Mouse (Mus musculus) MEL (cell line): ENCODE measurements at regions not wholly inside any gene's neighbourhood (a gene's known extent, or its start where the extent isn't known, plus 50 kb on each side); places are given as distances from the start of the nearest gene placed in this dataset.

Experiments
- CTCF ChIP-seq, 3 experiments: IDR thresholded peaks in 2 of 3; conservative IDR thresholded peaks in 1 of 3; 2 replicates each; pipeline ENCODE4 v1.5.1; 2011 to 2012; ENCODE audit warnings: low read length in 3 of 3, low read depth in 2 of 3, mild to moderate bottlenecking in 2 of 3, improper control_type of control experiment in 1 of 3, inconsistent platforms in 1 of 3, mixed read lengths in 1 of 3, moderate library complexity in 1 of 3; ENCODE audit not compliant: control insufficient read depth in 1 of 3, insufficient read depth in 1 of 3, poor library complexity in 1 of 3, severe bottlenecking in 1 of 3
- E2F4 ChIP-seq: IDR thresholded peaks from 2 replicates; pipeline ENCODE4 v1.6.1; 2011; ENCODE audit warnings: low read depth, low read length, improper control_type of control experiment, borderline replicate concordance
- ELF1 ChIP-seq: IDR thresholded peaks from 2 replicates; pipeline ENCODE4 v1.6.1; 2014; ENCODE audit warnings: low read depth, mild to moderate bottlenecking, inconsistent platforms, low read length, improper control_type of control experiment, moderate library complexity
- EP300 ChIP-seq, 2 experiments: IDR thresholded peaks; 2 replicates each; pipeline ENCODE4 v1.6.1; 2011; ENCODE audit warnings: improper control_type of control experiment in 2 of 2, low read length in 2 of 2, low read depth in 1 of 2, mild to moderate bottlenecking in 1 of 2
- ETS1 ChIP-seq: IDR thresholded peaks from 2 replicates; pipeline ENCODE4 v1.6.1; 2012; ENCODE audit warnings: low read depth, mild to moderate bottlenecking, inconsistent platforms, low read length, improper control_type of control experiment, moderate library complexity
- GATA1 ChIP-seq: IDR thresholded peaks from 2 replicates; pipeline ENCODE4 v1.6.1; 2011; ENCODE audit warnings: low read depth, low read length, improper control_type of control experiment
- MAZ ChIP-seq: IDR thresholded peaks from 2 replicates; pipeline ENCODE4 v1.6.1; 2012; ENCODE audit warnings: low read depth, mild to moderate bottlenecking, inconsistent platforms, low read length, improper control_type of control experiment
- POLR2A ChIP-seq, 2 experiments: IDR thresholded peaks; 2 replicates each; pipeline ENCODE4 v1.6.1; 2011 to 2012; ENCODE audit warnings: low read length in 2 of 2, mild to moderate bottlenecking in 2 of 2, control low read depth in 1 of 2, improper control_type of control experiment in 1 of 2, low read depth in 1 of 2, moderate library complexity in 1 of 2; ENCODE audit not compliant: control insufficient read depth in 1 of 2, insufficient read depth in 1 of 2, poor library complexity in 1 of 2
- TCF12 ChIP-seq: IDR thresholded peaks from 2 replicates; pipeline ENCODE4 v1.6.1; 2014; ENCODE audit warnings: low read depth, mild to moderate bottlenecking, inconsistent platforms, low read length, improper control_type of control experiment, moderate library complexity
- USF1 ChIP-seq: IDR thresholded peaks from 2 replicates; pipeline ENCODE4 v1.6.1; 2014; ENCODE audit warnings: low read depth, mild to moderate bottlenecking, inconsistent platforms, low read length, improper control_type of control experiment, moderate library complexity
- USF2 ChIP-seq, 2 experiments: IDR thresholded peaks; 2 replicates each; pipeline ENCODE4 v1.6.1; 2011 to 2012; ENCODE audit warnings: improper control_type of control experiment in 2 of 2, low read length in 2 of 2, borderline replicate concordance in 1 of 2, inconsistent platforms in 1 of 2, low read depth in 1 of 2, mild to moderate bottlenecking in 1 of 2; ENCODE audit not compliant: insufficient read depth in 1 of 2
- ZNF384 ChIP-seq: IDR thresholded peaks from 2 replicates; pipeline ENCODE4 v1.6.1; 2012; ENCODE audit warnings: low read depth, mild to moderate bottlenecking, inconsistent platforms, low read length, improper control_type of control experiment

DNA sequence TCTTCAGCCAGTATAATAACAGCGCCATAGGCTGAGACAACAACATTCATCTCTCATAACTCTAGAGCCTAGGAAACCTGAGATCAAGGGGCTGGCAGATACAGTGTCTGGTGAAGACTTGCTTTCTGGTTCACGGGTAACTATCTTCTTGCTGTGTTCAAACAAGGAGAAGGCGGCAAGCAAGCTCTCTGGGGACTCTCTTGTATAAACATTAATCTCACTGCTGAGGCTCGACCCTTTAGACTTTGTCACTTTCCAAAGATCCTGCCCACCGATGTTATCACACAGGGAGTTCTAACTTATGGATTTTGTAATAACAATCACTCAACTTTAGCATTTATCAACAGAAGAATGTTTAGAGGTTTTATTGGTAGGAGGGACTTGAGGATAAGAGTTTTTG lies 233.6 kb upstream of the Fam160b2 start:
- TF ChIP-seq ZNF384 (no peak), EP300 (IDR thresholded peaks at IDR 0.05; ENCODE audit: low read depth in 1 of 2, low read length in 2 of 2) (no peak), POLR2A (IDR thresholded peaks at IDR 0.05; ENCODE audit: control insufficient read depth in 1 of 2, insufficient read depth in 1 of 2, low read depth in 1 of 2, low read length in 2 of 2, poor library complexity in 1 of 2) (no peak), USF1 (no peak), TCF12 (no peak), CTCF (IDR thresholded peaks at IDR 0.05 in 2 of 3, conservative IDR thresholded peaks at IDR 0.05 in 1 of 3; ENCODE audit: control insufficient read depth in 1 of 3, insufficient read depth in 1 of 3, low read depth in 2 of 3, low read length in 3 of 3, poor library complexity in 1 of 3, severe bottlenecking in 1 of 3) (no peak), E2F4 (no peak), ELF1 (no peak), ETS1 (no peak), USF2 (IDR thresholded peaks at IDR 0.05; ENCODE audit: borderline replicate concordance in 1 of 2, insufficient read depth in 1 of 2, low read depth in 1 of 2, low read length in 2 of 2) (no peak), MAZ (no peak), GATA1 (no peak)
